In genomic region chr2:118597673-118598568, GRCm38 (mm10) we compare ENCODE assay signal across 8 mouse cellular contexts. TPM values are rescaled to one million over a fixed set of nuclear protein-coding genes. Genes with fewer than 3 reads are reported as not detected.
A peak's percentile ranks its signal among the peaks of the same experiment; 100 is the strongest.
DNase-seq lines count a peak whose midpoint lies in the region; ATAC-seq and TF ChIP-seq lines count a peak whose summit lies in the region.

Gene Bub1b (plus strand): TSS chr2:118598211.

- 6% methylated on average over 41 of the region's 41 CpGs for WGBS in hindbrain, embryonic 10.5 days
- 5% methylated on average over 41 of the region's 41 CpGs for WGBS in lung, postnatal 0 days

- no peak for TF ChIP-seq CTCF in lung, postnatal 0 days (IDR thresholded peaks at IDR 0.05)

- H3K9ac ChIP-seq in lung, postnatal 0 days (replicated peaks; ENCODE audit: low read depth) = 0 out of 2 replicates have a peak within 1 kb of the TSS, but pooled peaks have one; percentile 39

- H3K36me3 ChIP-seq in hindbrain, embryonic 10.5 days = peaks cover 32% of the 10 kb centered on the region
- H3K36me3 ChIP-seq in lung, postnatal 0 days (ENCODE audit: insufficient read depth, low read length) = no peaks in the 10 kb centered on the region

- H3K27ac ChIP-seq in hindbrain, embryonic 10.5 days = peak within 1 kb of the TSS; percentile 89
- H3K27ac ChIP-seq in lung, postnatal 0 days (ENCODE audit: low read length) = peak within 1 kb of the TSS; percentile 12; the same call in 1 of the 2 replicates

- no peaks in the 10 kb centered on the region for H3K27me3 ChIP-seq in hindbrain, embryonic 10.5 days (ENCODE audit: insufficient read depth, poor library complexity, severe bottlenecking)
- H3K27me3 ChIP-seq in lung, postnatal 0 days (replicated peaks; ENCODE audit: insufficient read depth, low read length) = no peaks in the 10 kb centered on the region

- peaks cover 34% of the 10 kb centered on the region for H3K4me1 ChIP-seq in hindbrain, embryonic 10.5 days (replicated peaks)
- H3K4me1 ChIP-seq in lung, postnatal 0 days (ENCODE audit: insufficient read depth, low read depth, low read length) = no peaks in the 10 kb centered on the region

- peak within 1 kb of the TSS; percentile 87 for H3K4me3 ChIP-seq in hindbrain, embryonic 10.5 days
- H3K4me3 ChIP-seq in lung, postnatal 0 days (ENCODE audit: low read depth, low read length) = peak within 1 kb of the TSS; percentile 56

- no peaks in the 10 kb centered on the region for H3K9me3 ChIP-seq in hindbrain, embryonic 10.5 days
- no peaks in the 10 kb centered on the region for H3K9me3 ChIP-seq in lung, postnatal 0 days (ENCODE audit: low read length)

- peak within 1 kb of the TSS; percentile 80 for H3K4me2 ChIP-seq in lung, postnatal 0 days (replicated peaks; ENCODE audit: low read depth, low read length)

- peak; percentile 100 for ATAC-seq in frontal cortex, adult (ENCODE audit: low TSS enrichment)
- peak; percentile 98 for ATAC-seq in lung, postnatal 0 days

- TF ChIP-seq EP300 in lung, postnatal 0 days (IDR thresholded peaks at IDR 0.05) = no peak

- peak; percentile 91 for DNase-seq in MN1 (ENCODE audit: low spot score)
- DNase-seq in cerebellum, adult 9-10 months = peak; percentile 90
- DNase-seq in hindbrain, embryonic 10.5 days (ENCODE audit: low spot score) = peak; percentile 93
- DNase-seq in layer of hippocampus, adult 9-11 months = peak; percentile 89
- DNase-seq in lung, postnatal 0 days (ENCODE audit: low spot score) = peak; percentile 96
- DNase-seq in ovary, postnatal 14 days (ENCODE audit: low spot score) = peak; percentile 78
- peak; percentile 94 for DNase-seq in thymus, postnatal 14 days

RNA-seq across cellular contexts. Expression of gene Bub1b, which starts in this region (rescaled TPM):
- polyA plus RNA-seq in hindbrain, embryonic 10.5 days (2016; fragmentation: Nextera tagmentation; extraction: Ambion mirVana) = 98.9 and 137 TPM in 2 replicates
- polyA plus RNA-seq in lung, postnatal 0 days (2015; fragmentation: Nextera tagmentation; extraction: Ambion mirVana) = 4.1 and 5.8 TPM in 2 replicates

Comparison
In these comparisons a context has a peak if more than half of its experiments do, and no peak if none do; other contexts are left out.
1. Peak in every context shown above with its lines: DNase-seq, ATAC-seq, H3K4me3 ChIP-seq and H3K27ac ChIP-seq.
2. RNA of gene Bub1b (polyA plus RNA-seq): 98.9 to 137 TPM in hindbrain, embryonic 10.5 days; 4.1 to 5.8 TPM in lung, postnatal 0 days; every median in the first group is over 10 times any median in the second.